8 mouse cellular contexts compared by ENCODE assay signal in the genomic region with DNA sequence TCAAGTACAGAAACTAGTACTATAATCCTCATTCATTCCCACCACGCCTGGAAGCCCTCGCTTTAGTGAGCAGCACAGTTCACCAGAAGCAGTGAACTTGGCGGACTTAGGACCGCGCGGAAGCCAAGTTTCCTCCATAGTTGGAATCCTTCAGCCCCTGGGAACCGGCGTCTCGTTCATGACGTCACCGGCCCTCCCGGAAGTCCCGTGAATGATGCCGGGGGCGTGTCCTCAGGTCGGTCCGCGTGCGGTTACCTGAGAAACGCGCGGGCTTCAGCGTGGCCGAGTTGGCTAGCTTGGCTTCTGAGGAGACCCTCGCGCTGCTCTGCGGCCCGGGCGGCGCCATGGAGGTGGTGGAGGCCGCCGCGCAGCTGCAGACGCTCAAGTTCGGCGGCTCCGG. TPM values are rescaled to one million over a fixed set of nuclear protein-coding genes. Genes with fewer than 3 reads are reported as not detected.
DNase-seq lines count a peak whose midpoint lies in the region; ATAC-seq and TF ChIP-seq lines count a peak whose summit lies in the region.

A gene (plus strand): TSS at position 195 of the 400 bp plus-strand sequence.

- no peak for TF ChIP-seq POLR2A in olfactory bulb, adult 2 months (IDR thresholded peaks at IDR 0.05; ENCODE audit: insufficient read depth, low read depth, low read length)
- TF ChIP-seq POLR2A in thymus, adult 2 months (IDR thresholded peaks at IDR 0.05; ENCODE audit: control insufficient read depth, extremely low read depth, insufficient read depth, low read length, poor library complexity), result 0 out of 2 replicates have a peak, but pooled peaks have one; percentile 18

- no peak within 1 kb of the TSS for H3K27ac ChIP-seq in forebrain, embryonic 16.5 days (ENCODE audit: low read length)
- peak within 1 kb of the TSS; percentile 88 for H3K27ac ChIP-seq in layer of hippocampus, adult 2 months
- peak within 1 kb of the TSS; percentile 81 for H3K27ac ChIP-seq in lung, embryonic 14.5 days (ENCODE audit: low read depth)
- H3K27ac ChIP-seq in olfactory bulb, adult 2 months (ENCODE audit: insufficient read depth, low read depth, low read length), result no peak within 1 kb of the TSS
- H3K27ac ChIP-seq in thymus, adult 2 months (ENCODE audit: control insufficient read depth, insufficient read depth, low read length), result no peak within 1 kb of the TSS

- no peaks in the 10 kb centered on the region for H3K27me3 ChIP-seq in G1E (ENCODE audit: insufficient read depth, low read length)
- H3K27me3 ChIP-seq in forebrain, embryonic 16.5 days (replicated peaks; ENCODE audit: control insufficient read depth, insufficient read depth, low read length), result no peaks in the 10 kb centered on the region
- H3K27me3 ChIP-seq in lung, embryonic 14.5 days (ENCODE audit: insufficient read depth, low read length), result no peaks in the 10 kb centered on the region
- H3K27me3 ChIP-seq in thymus, adult 2 months (ENCODE audit: control insufficient read depth, insufficient read depth, low read length), result no peaks in the 10 kb centered on the region

- no peaks in the 10 kb centered on the region for H3K9me3 ChIP-seq in G1E (replicated peaks)
- H3K9me3 ChIP-seq in forebrain, embryonic 16.5 days (ENCODE audit: control insufficient read depth, low read length), result no peaks in the 10 kb centered on the region
- H3K9me3 ChIP-seq in lung, embryonic 14.5 days (ENCODE audit: low read depth, low read length), result no peaks in the 10 kb centered on the region

- peak within 1 kb of the TSS; percentile 88 for H3K4me3 ChIP-seq in G1E (ENCODE audit: low read depth, low read length)
- peak within 1 kb of the TSS; percentile 96 for H3K4me3 ChIP-seq in forebrain, embryonic 16.5 days (replicated peaks; ENCODE audit: low read length)
- peak within 1 kb of the TSS; percentile 93 for H3K4me3 ChIP-seq in layer of hippocampus, adult 2 months
- H3K4me3 ChIP-seq in lung, embryonic 14.5 days (ENCODE audit: low read depth, low read length), result peak within 1 kb of the TSS; percentile 74
- H3K4me3 ChIP-seq in olfactory bulb, adult 2 months (ENCODE audit: insufficient read depth, low read depth, low read length), result peak within 1 kb of the TSS; percentile 95
- peak within 1 kb of the TSS; percentile 95 for H3K4me3 ChIP-seq in thymus, adult 2 months (ENCODE audit: control insufficient read depth, insufficient read depth, low read length)

- DNase-seq in G1E (ENCODE audit: low spot score), result peak; percentile 79
- peak; percentile 94 to 98 for DNase-seq in cerebellum, adult 18-20 months
- DNase-seq in heart, postnatal 36 days, result peak; percentile 90 to 93
- DNase-seq in layer of hippocampus, adult 2 months (ENCODE audit: low spot score in 2 of 2), result peak; percentile 93 to 95
- peak; percentile 98 for DNase-seq in lung, embryonic 14.5 days
- peak; percentile 94 for DNase-seq in thymus, adult 2 months

- peak within 1 kb of the TSS; percentile 84 for H3K4me2 ChIP-seq in forebrain, embryonic 16.5 days (ENCODE audit: low read length)
- H3K4me2 ChIP-seq in lung, embryonic 14.5 days, result peak within 1 kb of the TSS; percentile 73

- peaks cover 24% of the 10 kb centered on the region for H3K36me3 ChIP-seq in G1E (replicated peaks)
- H3K36me3 ChIP-seq in forebrain, embryonic 16.5 days (ENCODE audit: control insufficient read depth, insufficient read depth), result no peaks in the 10 kb centered on the region
- no peaks in the 10 kb centered on the region for H3K36me3 ChIP-seq in lung, embryonic 14.5 days (ENCODE audit: insufficient read depth)
- H3K36me3 ChIP-seq in thymus, adult 2 months (ENCODE audit: control insufficient read depth, insufficient read depth, low read length), result no peaks in the 10 kb centered on the region

- peak within 1 kb of the TSS; percentile 76 for H3K9ac ChIP-seq in forebrain, embryonic 16.5 days (replicated peaks; ENCODE audit: low read depth, low read length)
- H3K9ac ChIP-seq in lung, embryonic 14.5 days, result peak within 1 kb of the TSS; percentile 80

- intact Hi-C loops in heart, postnatal 36 days (cut with DNase I), result no loop called here

- peak; percentile 91 for ATAC-seq in G1E (ENCODE audit: extremely low read depth, insufficient number of reproducible peaks, low FRiP score, poor library complexity, severe bottlenecking)
- peak; percentile 98 for ATAC-seq in forebrain, embryonic 16.5 days
- peak; percentile 98 for ATAC-seq in lung, embryonic 14.5 days (ENCODE audit: insufficient read depth)

- TF ChIP-seq CTCF in G1E (IDR thresholded peaks at IDR 0.05; ENCODE audit: low read depth, low read length), result no peak
- no peak for TF ChIP-seq CTCF in layer of hippocampus, adult 2 months (conservative IDR thresholded peaks at IDR 0.05)
- TF ChIP-seq CTCF in lung, embryonic 14.5 days (IDR thresholded peaks at IDR 0.05; ENCODE audit: low read depth), result no peak
- no peak for TF ChIP-seq CTCF in olfactory bulb, adult 2 months (IDR thresholded peaks at IDR 0.05; ENCODE audit: insufficient read depth, low read depth, low read length)
- TF ChIP-seq CTCF in thymus, adult 2 months (IDR thresholded peaks at IDR 0.05; ENCODE audit: borderline replicate concordance, control insufficient read depth, extremely low read depth, insufficient read depth, low read length, poor library complexity), result 0 out of 2 replicates have a peak, but pooled peaks have one; percentile 12

- WGBS in forebrain, embryonic 16.5 days, result under 1% methylated on average over 37 of the region's 37 CpGs
- under 1% methylated on average over 37 of the region's 37 CpGs for WGBS in lung, embryonic 14.5 days
- under 1% methylated on average over 37 of the region's 37 CpGs for WGBS in olfactory bulb, adult 2 months
- under 1% methylated on average over 37 of the region's 37 CpGs for WGBS in thymus, adult 2 months

- H3K4me1 ChIP-seq in G1E (ENCODE audit: insufficient read depth, low read depth, low read length), result peaks cover 24% of the 10 kb centered on the region
- H3K4me1 ChIP-seq in forebrain, embryonic 16.5 days (replicated peaks; ENCODE audit: control insufficient read depth, insufficient read depth, low read length), result peaks cover 17% of the 10 kb centered on the region
- 0 out of 2 replicates have a peak, but pooled peaks cover 11% of the 10 kb centered on the region for H3K4me1 ChIP-seq in lung, embryonic 14.5 days (ENCODE audit: insufficient read depth)
- H3K4me1 ChIP-seq in olfactory bulb, adult 2 months (ENCODE audit: control insufficient read depth, insufficient read depth, low read length), result no peaks in the 10 kb centered on the region
- peaks cover 5% of the 10 kb centered on the region for H3K4me1 ChIP-seq in thymus, adult 2 months (replicated peaks; ENCODE audit: control insufficient read depth, insufficient read depth, low read length)

RNA-seq across cellular contexts. Expression of the gene that starts here (rescaled TPM):
- total RNA-seq in G1E (2014; fragmentation: Nextera tagmentation), result 63.4 and 87.9 TPM in 2 replicates
- total RNA-seq in G1E (2017), result 14.6 and 15.5 TPM in 2 replicates
- 47.7 and 62.5 TPM in 2 replicates for polyA plus RNA-seq in G1E (2012)
- polyA plus RNA-seq in forebrain, embryonic 16.5 days (2015; fragmentation: Nextera tagmentation; extraction: Ambion mirVana), result 2.0 and 2.2 TPM in 2 replicates
- 1 to 10 TPM; 4.5 to 5.0 TPM for total RNA-seq in heart, postnatal 36 days (2021)
- 10 to 100 TPM; 13.8 to 13.9 TPM for total RNA-seq in layer of hippocampus, adult 2 months (2021)
- polyA plus RNA-seq in lung, embryonic 14.5 days (2014; fragmentation: Nextera tagmentation; extraction: Ambion mirVana), result 5.6 and 6.1 TPM in 2 replicates
- polyA plus RNA-seq in olfactory bulb, adult 2 months (2012; ENCODE audit: insufficient read depth, insufficient read length, low replicate concordance, missing spikeins), result not detected in 2 replicates
- polyA plus RNA-seq in thymus, adult 2 months (2012; rRNA removed), result 5.6 and 10.2 TPM in 2 replicates

Comparison
In these comparisons a context has a peak if more than half of its experiments do, and no peak if none do; other contexts are left out.
1. H3K27ac ChIP-seq: peak in layer of hippocampus, adult 2 months (single experiment) and lung, embryonic 14.5 days (single experiment); none in forebrain, embryonic 16.5 days (single experiment), olfactory bulb, adult 2 months (single experiment) and thymus, adult 2 months (single experiment).
2. Peak in every context shown above with its lines, with median percentiles within 50 percentile points of each other: ATAC-seq, DNase-seq and H3K4me3 ChIP-seq.